Mouse (Mus musculus): ENCODE data around the gene Cep128. TPM values are rescaled to one million over a fixed set of nuclear protein-coding genes. Genes with fewer than 3 reads are reported as not detected.

Cep128 gene
- total RNA-seq, 2 experiments from 2014 or later = 8.4 to 9.3 TPM

DNA sequence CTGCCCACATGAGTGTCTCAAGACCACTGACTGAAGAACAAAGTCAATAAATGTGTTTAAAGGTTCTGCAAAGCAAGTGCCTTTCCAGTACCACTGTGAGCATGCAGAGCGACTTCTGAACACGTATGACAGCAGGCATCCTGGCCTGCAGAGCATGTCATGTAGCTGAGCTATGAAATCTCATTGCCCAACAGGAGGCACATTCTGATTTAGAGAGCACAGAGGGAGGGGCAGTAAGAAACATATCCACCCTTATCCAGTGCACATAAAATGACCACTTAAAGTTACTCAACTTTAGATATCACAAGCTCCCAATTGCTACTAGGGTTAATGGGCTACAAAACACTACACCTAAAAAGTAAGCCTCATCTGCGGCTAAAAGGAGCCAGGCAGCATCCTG lies 88.8 kb downstream of the Cep128 start:
- H3K4me3 ChIP-seq = no peak overlapping the region
- DNase-seq (ENCODE audit: low spot score in 2 of 2) = no peak
- TF ChIP-seq CTCF (conservative IDR thresholded peaks at IDR 0.05) = no peak
- no peak overlapping the region for H3K27ac ChIP-seq

DNA sequence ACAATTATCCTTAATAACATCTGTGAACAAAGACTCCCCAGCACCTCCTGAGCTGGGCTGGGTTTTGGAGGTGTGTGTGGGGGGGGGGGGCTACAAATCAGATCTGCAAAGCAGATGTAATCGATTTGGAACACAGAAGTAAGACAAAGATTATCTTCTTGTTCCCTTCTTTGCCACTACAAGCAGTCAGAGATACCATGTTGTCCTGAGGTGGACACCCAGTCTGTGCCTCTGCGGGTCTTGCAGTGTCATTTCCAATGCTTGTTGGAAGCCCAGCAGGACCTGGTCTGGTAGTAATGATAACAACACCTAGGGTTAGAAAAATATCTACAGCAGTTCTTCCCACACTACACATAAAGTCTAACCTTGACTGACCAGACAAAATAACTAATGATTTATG lies 110.3 kb downstream of the Cep128 start:
- H3K4me3 ChIP-seq = no peak overlapping the region
- no peak for DNase-seq (ENCODE audit: low spot score in 2 of 2)
- H3K27ac ChIP-seq = no peak overlapping the region
- no peak for TF ChIP-seq CTCF (conservative IDR thresholded peaks at IDR 0.05)

DNA sequence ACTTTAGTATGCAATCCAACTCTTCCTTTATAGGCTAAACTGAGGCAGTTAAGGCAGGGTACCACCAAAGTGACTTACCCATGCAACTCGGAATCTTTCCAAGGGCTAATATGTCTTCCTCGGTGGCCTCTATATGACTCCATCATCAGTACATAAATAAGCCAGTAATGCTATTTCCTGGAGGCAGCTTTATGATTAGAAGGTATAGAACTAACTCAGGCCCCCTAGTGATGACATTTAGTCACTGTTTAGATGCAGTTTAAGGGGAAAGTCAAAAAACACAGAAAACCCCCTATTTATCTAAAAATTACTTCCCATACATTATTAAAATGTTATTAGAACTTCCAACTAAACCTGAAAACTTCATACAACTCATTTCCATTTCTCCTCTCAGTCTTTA lies 114.6 kb downstream of the Cep128 start:
- Histone ChIP-seq H3K4me3 (no peak overlapping the region), H3K27ac (no peak overlapping the region)
- TF ChIP-seq CTCF (conservative IDR thresholded peaks at IDR 0.05) = no peak
- no peak for DNase-seq (ENCODE audit: low spot score in 2 of 2)

DNA sequence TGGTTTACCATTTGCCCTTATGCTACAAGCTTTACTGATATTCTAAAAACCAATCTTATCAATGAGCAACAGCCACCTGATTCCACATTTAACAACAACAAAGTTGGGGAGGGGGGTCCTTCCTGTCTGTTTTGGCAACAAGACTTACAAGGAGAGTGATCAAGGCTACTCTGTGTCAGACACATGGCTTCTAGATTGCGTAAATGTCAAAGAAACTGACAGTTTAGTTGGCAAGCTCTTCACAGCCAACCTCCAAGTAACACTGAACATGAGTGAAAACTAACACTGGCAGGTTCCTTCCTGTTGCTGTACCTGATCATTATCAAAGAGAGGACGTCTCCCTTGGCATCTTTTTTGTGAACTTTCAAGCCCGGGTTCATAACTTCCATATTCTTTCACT lies 115.2 kb downstream of the Cep128 start:
- TF ChIP-seq CTCF (conservative IDR thresholded peaks at IDR 0.05) = no peak
- no peak overlapping the region for H3K4me3 ChIP-seq
- DNase-seq (ENCODE audit: low spot score in 2 of 2) = no peak
- no peak overlapping the region for H3K27ac ChIP-seq

- no peak for DNase-seq (ENCODE audit: low spot score in 2 of 2)
- no peak overlapping the region for H3K27ac ChIP-seq
- TF ChIP-seq CTCF (conservative IDR thresholded peaks at IDR 0.05) = no peak
- no peak overlapping the region for H3K4me3 ChIP-seq
These were observed 118.2 kb downstream of the Cep128 start for GRCm38 (mm10) chr12:91266014-91266413.

GRCm38 (mm10) chr12:91265462-91265861 lies 118.7 kb downstream of the Cep128 start:
- no peak for TF ChIP-seq CTCF (conservative IDR thresholded peaks at IDR 0.05)
- DNase-seq (ENCODE audit: low spot score in 2 of 2) = no peak
- no peak overlapping the region for H3K4me3 ChIP-seq
- no peak overlapping the region for H3K27ac ChIP-seq

- DNase-seq (ENCODE audit: low spot score in 2 of 2) = no peak
- H3K4me3 ChIP-seq = no peak overlapping the region
- TF ChIP-seq CTCF (conservative IDR thresholded peaks at IDR 0.05) = no peak
- no peak overlapping the region for H3K27ac ChIP-seq
These were observed 119.3 kb downstream of the Cep128 start for GRCm38 (mm10) chr12:91264828-91265355.

DNA sequence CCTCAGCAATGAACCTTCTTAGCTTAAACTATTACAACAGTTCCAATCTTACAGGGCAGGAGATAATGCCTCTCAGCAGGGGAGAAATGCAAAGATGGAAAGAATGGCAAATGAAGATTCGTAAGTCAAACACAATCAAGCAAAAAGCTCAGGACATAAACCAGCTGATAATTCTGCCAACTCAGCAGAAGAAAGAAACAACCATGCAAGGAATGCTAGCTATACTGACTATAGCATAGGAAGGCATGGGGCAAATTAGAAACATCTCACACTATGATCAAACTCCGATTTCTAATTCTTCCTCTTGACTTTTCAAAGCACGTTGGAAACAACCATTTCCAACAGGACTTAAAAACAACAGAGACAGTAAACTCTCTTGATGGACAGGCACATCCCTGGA lies 120.5 kb downstream of the Cep128 start:
- no peak overlapping the region for H3K4me3 ChIP-seq
- no peak for TF ChIP-seq CTCF (conservative IDR thresholded peaks at IDR 0.05)
- DNase-seq (ENCODE audit: low spot score in 2 of 2) = no peak
- no peak overlapping the region for H3K27ac ChIP-seq

DNA sequence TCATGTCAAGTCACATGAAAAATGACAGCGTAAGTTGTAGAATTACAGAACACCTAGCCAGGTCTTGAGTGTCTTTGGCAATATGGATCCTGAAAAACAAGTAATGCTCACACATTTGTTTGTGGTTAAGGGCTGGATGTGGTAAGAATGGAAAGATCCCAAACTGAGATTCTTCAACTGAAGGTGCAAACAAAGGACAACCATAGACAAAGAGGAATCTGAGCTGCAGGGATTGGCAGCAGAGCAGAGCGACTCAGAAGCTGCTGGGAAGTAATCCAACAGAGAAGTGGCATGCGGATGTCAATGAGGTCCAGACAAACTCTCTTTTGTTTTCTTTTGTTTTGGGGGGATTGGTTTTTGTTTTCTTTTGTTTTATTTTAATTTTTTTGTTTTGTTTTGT lies 121.4 kb downstream of the Cep128 start:
- H3K27ac ChIP-seq = no peak overlapping the region

DNA sequence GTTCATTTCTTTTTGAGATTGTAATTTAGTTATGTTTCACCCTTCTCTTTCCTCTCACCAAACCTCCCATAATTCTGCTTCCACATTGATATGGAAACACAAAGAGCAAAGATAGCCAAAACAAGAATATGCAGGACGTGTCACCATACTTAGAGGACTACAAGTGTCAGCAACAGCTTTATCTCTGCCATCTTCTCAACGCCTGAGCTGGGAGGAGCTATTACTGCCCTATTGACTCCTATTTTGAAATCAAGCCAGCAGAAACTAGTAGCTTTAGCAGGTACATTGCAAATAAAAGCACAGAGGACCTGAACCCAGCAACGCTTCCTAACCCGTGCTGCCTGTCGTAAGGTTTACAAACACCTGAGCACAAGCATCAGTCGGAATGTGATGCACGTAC lies 127.9 kb downstream of the Cep128 start:
- Histone ChIP-seq H3K4me3 (no peak overlapping the region), H3K27ac (no peak overlapping the region)
- DNase-seq (ENCODE audit: low spot score in 2 of 2) = no peak
- TF ChIP-seq CTCF (conservative IDR thresholded peaks at IDR 0.05) = no peak

More for the DNA sequence above, 121.4 kb downstream of the Cep128 start:
- H3K4me3 ChIP-seq = no peak overlapping the region
- DNase-seq (ENCODE audit: low spot score in 2 of 2) = no peak
- TF ChIP-seq CTCF (conservative IDR thresholded peaks at IDR 0.05) = no peak

GRCm38 (mm10) chr12:91254831-91255230 lies 129.4 kb downstream of the Cep128 start:
- H3K27ac ChIP-seq = no peak overlapping the region
- no peak for DNase-seq (ENCODE audit: low spot score in 2 of 2)
- no peak for TF ChIP-seq CTCF (conservative IDR thresholded peaks at IDR 0.05)
- H3K4me3 ChIP-seq = no peak overlapping the region

DNA sequence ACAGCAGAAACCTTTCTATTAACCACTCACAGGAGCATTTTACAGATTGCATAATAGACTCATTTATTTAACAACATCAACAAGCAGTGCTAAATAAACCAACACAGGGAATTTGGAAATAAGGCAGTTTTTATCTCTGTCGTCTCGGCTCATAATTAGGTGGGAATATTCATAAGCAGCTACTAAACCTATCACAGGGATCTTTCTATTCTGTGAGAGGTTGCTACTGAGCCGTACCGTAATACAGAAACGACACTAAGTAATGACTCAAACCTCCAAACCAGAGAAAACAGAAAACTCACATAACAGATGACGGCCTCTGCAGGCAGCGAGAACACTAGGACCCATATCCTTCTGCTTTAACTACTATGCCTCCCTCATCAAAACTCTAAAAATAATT lies 163.6 kb downstream of the Cep128 start:
- Histone ChIP-seq H3K4me3 (peak overlapping the region; percentile 26), H3K27ac (peak overlapping the region; percentile 29; the same call in 1 of the 2 replicates)
- TF ChIP-seq CTCF (conservative IDR thresholded peaks at IDR 0.05) = no peak
- peak in 1 of 2 experiments; percentile 8 for DNase-seq (ENCODE audit: low spot score in 2 of 2)

GRCm38 (mm10) chr12:91205550-91205949 lies 178.7 kb downstream of the Cep128 start:
- no peak for DNase-seq (ENCODE audit: low spot score in 2 of 2)
- Histone ChIP-seq H3K4me3 (no peak overlapping the region), H3K27ac (no peak overlapping the region)
- no peak for TF ChIP-seq CTCF (conservative IDR thresholded peaks at IDR 0.05)

DNA sequence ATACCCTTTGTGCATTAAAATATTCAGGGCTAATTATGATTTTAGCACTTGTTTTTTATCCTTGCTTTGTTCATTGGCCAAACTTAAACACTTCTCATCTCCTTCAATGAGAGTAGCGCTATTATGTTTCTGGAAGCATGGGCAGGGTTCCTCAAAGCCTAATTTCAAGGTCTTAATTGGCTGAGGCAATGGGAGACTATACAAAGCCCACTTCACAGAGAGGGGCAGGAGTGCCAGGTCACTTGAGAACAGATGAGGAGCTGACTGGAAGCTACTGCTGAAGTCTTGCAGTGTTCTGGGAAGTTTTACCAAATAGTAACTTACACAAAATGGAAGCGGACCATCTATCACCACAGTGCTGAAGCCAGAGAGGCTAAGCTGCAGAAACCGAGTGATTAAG lies 179.9 kb downstream of the Cep128 start:
- TF ChIP-seq CTCF (conservative IDR thresholded peaks at IDR 0.05) = no peak
- Histone ChIP-seq H3K27ac (peak overlapping the region; percentile 75), H3K4me3 (no peak overlapping the region)
- peak in 1 of 2 experiments; percentile 39 for DNase-seq (ENCODE audit: low spot score in 2 of 2)

- no peak overlapping the region for H3K4me3 ChIP-seq
- no peak for DNase-seq (ENCODE audit: low spot score in 2 of 2)
- no peak overlapping the region for H3K27ac ChIP-seq
- TF ChIP-seq CTCF (conservative IDR thresholded peaks at IDR 0.05) = no peak
These were observed 181.7 kb downstream of the Cep128 start for GRCm38 (mm10) chr12:91202496-91202895.

Measured in layer of hippocampus, adult 2 months (tissue).